Mouse (Mus musculus): ENCODE results near the gene Ifna16. TPM values are rescaled to one million over a fixed set of nuclear protein-coding genes. Genes with fewer than 3 reads are reported as not detected.

Ifna16 gene
- not detected in 2 replicates for polyA plus RNA-seq (2014; fragmentation: Nextera tagmentation; extraction: Ambion mirVana)

DNA sequence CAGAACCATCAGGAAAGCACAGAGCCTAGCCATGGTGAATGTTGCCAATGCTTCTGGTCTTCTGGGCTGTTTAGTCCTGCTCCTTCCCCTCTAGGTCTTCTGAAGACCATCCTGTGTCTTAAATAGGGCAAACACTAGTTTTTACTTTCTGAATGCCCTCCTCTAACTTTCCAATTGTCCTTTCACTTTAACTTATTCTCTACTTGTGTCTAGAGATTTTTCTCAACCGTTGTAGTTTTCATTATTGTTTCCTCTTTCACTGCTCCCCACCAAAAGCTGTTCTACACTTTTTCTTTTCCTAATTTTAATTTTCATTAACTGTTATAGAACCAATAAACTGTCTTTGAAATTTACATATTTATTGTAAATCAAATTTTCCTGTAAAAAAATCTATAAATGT is at the start of gene Ifna16:
Gene Ifna16 (minus strand): TSS at position 101 of the 400 bp plus-strand sequence.
- no peak within 1 kb of the TSS for H3K9ac ChIP-seq (ENCODE audit: low read length)
- H3K27me3 ChIP-seq (ENCODE audit: control insufficient read depth, insufficient read depth, low read length) = no peaks in the 10 kb centered on the region
- no peaks in the 10 kb centered on the region for H3K9me3 ChIP-seq (ENCODE audit: control insufficient read depth, low read length)
- no peaks in the 10 kb centered on the region for H3K36me3 ChIP-seq (ENCODE audit: control insufficient read depth, insufficient read depth, low read length)
- WGBS = 78% methylated on average over 1 of the region's 1 CpGs
- H3K4me2 ChIP-seq (ENCODE audit: low read length) = no peak within 1 kb of the TSS
- H3K4me1 ChIP-seq (ENCODE audit: control insufficient read depth in 2 of 2, insufficient read depth in 2 of 2, low read length in 2 of 2) = no peaks in the 10 kb centered on the region
- H3K4me3 ChIP-seq (ENCODE audit: control insufficient read depth in 1 of 2, insufficient read depth in 1 of 2, low read depth in 1 of 2, low read length in 2 of 2) = no peak within 1 kb of the TSS
- ATAC-seq (ENCODE audit: insufficient number of reproducible peaks, insufficient read depth, low FRiP score, low read depth) = no peak
- H3K27ac ChIP-seq (replicated peaks in 1 of 2; ENCODE audit: control insufficient read depth in 1 of 2, insufficient read depth in 1 of 2, low read depth in 2 of 2, low read length in 2 of 2) = no peak within 1 kb of the TSS

DNA sequence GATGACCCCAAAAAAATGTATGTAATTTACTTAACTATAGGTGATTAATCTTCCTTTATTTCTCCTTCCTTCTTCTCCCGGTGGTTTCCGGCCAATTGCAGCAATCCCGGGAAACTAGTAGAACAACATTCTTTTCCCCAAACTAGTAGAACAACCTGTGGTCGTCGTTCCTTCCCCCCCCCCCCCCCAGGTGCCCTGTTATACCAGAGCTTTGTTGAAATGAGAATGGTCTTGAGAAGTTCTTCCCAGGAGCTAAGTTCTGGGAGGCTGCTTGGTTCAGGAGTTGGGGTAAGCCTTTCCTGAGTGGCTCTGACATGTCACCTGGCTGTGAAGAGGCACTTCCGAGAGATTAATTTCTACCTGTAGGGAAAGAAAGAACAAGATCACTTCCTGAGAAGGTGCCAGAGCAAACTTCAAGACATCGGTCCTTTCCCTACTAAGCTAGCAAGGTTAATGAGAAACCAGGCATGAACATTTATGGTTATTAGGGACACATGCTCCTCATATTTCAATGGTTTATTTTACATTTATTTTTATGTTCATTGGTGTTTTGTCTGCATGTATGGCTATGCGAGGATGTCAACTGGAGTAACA is 46.9 kb upstream of the Ifna16 start:
- H3K9ac ChIP-seq (ENCODE audit: low read length) = no peak overlapping the region
- WGBS = 69% methylated on average over 8 of the region's 8 CpGs
- no peak overlapping the region for H3K4me3 ChIP-seq (ENCODE audit: control insufficient read depth in 1 of 2, insufficient read depth in 1 of 2, low read depth in 1 of 2, low read length in 2 of 2)
- peaks cover 22% of the 10 kb centered on the region for H3K36me3 ChIP-seq (ENCODE audit: control insufficient read depth, insufficient read depth, low read length)
- no peak overlapping the region for H3K27ac ChIP-seq (replicated peaks in 1 of 2; ENCODE audit: control insufficient read depth in 1 of 2, insufficient read depth in 1 of 2, low read depth in 2 of 2, low read length in 2 of 2)
- H3K9me3 ChIP-seq (ENCODE audit: control insufficient read depth, low read length) = no peaks in the 10 kb centered on the region
- no peaks in the 10 kb centered on the region for H3K27me3 ChIP-seq (ENCODE audit: control insufficient read depth, insufficient read depth, low read length)
- no peak for ATAC-seq (ENCODE audit: insufficient number of reproducible peaks, insufficient read depth, low FRiP score, low read depth)
- no peak overlapping the region for H3K4me2 ChIP-seq (ENCODE audit: low read length)
- peaks cover 3 to 13% of the 10 kb centered on the region in 2 experiments for H3K4me1 ChIP-seq (ENCODE audit: control insufficient read depth in 2 of 2, insufficient read depth in 2 of 2, low read length in 2 of 2)

DNA sequence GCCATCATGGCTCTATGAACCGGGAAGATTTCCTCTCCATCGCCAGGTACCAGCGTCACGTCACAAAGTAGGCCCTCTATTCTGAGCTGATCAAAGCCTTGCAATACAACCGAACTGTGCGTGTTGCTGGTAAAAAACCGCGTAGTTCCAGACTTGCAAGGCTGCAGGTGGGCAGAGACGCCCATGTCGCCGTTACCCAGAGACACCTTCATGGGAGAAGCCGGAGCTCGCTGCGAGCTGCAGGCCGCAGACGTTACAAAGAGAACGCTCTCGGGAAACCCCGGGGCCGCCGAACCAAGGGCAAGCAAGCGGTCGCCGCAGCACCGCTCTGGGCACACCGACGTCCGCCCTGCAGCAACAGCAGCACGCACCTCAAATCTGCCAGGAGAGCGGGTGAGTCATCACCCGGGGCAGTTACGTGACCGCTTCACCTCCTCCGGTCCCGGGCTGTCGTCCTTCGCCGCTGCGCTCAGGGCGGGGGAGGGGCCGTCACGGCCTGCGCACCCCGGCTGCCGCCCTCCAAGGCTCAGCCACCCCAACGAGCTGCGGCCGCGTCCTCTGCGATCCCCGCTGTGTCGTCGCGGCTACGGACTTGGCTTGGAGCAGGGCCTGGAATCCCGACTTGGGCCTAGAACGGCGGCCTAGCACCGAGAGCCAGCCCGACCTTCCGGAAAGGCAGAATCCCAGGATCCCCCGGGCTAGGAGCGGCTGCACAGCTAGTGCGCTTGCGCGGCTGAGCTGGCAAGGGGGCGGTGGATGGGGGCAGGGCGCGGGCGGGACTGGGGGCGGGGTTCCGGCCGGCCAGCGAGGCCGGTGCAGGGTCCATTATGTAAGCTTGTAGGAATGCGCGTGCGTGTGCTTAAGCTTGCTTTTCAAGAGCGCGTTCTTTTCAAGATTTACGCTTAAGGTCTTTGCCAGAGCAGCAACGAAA is 45.3 kb upstream of the Ifna16 start, which contains the start of the genes Gm26566 and Klhl9:
Gene Gm26566 (plus strand): TSS at position 15 of the 931 bp plus-strand sequence.
Gene Klhl9 (minus strand): TSS at position 675 of the 931 bp plus-strand sequence.
- H3K4me3 ChIP-seq (ENCODE audit: control insufficient read depth in 1 of 2, insufficient read depth in 1 of 2, low read depth in 1 of 2, low read length in 2 of 2) = peak within 1 kb of the TSS; percentile 89 to 97
- peak; percentile 97 for ATAC-seq (ENCODE audit: insufficient number of reproducible peaks, insufficient read depth, low FRiP score, low read depth)
- H3K9me3 ChIP-seq (ENCODE audit: control insufficient read depth, low read length) = no peaks in the 10 kb centered on the region
- H3K27me3 ChIP-seq (ENCODE audit: control insufficient read depth, insufficient read depth, low read length) = no peaks in the 10 kb centered on the region
- H3K36me3 ChIP-seq (ENCODE audit: control insufficient read depth, insufficient read depth, low read length) = peaks cover 32% of the 10 kb centered on the region
- H3K4me2 ChIP-seq (ENCODE audit: low read length) = peak within 1 kb of the TSS; percentile 77
- peak within 1 kb of the TSS; percentile 98 to 99 for H3K27ac ChIP-seq (replicated peaks in 1 of 2; ENCODE audit: control insufficient read depth in 1 of 2, insufficient read depth in 1 of 2, low read depth in 2 of 2, low read length in 2 of 2)
- WGBS = under 1% methylated on average over 81 of the region's 82 CpGs
- H3K9ac ChIP-seq (ENCODE audit: low read length) = peak within 1 kb of the TSS; percentile 98
- H3K4me1 ChIP-seq (ENCODE audit: control insufficient read depth in 2 of 2, insufficient read depth in 2 of 2, low read length in 2 of 2) = peaks cover 5 to 20% of the 10 kb centered on the region in 2 experiments

DNA sequence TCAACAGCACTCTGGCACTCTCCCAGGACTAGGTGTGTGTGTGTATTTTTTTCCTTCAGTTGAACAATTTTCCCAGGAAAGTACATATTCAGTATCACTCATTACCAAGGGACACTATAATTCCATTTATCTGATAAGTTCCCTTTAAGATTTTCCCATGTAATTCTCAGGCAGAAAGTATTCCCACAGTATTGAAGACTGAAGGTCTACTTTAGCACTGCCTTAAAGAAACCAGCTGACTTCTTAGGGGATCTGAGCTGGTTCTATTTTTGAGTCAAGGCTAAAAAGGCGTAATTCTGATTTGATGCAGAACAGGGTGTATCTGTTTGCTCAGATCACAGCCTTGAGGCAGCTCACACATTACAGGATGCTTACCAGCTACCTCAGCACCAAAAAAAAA is 42.0 kb upstream of the Ifna16 start:
- ATAC-seq (ENCODE audit: insufficient number of reproducible peaks, insufficient read depth, low FRiP score, low read depth) = no peak
- peaks cover 57% of the 10 kb centered on the region for H3K36me3 ChIP-seq (ENCODE audit: control insufficient read depth, insufficient read depth, low read length)
- 20% methylated on average over 1 of the region's 1 CpGs for WGBS

DNA sequence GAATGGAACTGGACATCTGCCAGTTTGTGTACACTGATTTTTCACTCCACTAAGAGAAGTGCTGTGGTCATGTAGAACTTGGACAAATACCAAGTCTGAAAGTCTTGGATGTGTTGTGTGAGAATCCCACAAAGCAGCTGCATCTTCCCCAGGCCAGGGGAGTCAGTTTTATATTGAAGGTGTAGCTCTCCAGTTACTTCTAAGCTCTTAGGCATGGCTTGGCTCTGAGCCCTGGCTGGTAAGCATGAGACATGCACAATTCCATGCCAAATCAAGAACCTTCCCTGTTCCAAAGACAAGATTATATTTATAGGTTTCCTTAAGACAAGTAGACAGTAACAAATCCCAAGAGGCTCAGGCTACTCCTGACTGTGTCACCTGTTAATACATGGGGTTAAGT is 38.3 kb upstream of the Ifna16 start:
- Histone ChIP-seq H3K9ac (ENCODE audit: low read length) (no peak overlapping the region), H3K27ac (replicated peaks in 1 of 2; ENCODE audit: control insufficient read depth in 1 of 2, insufficient read depth in 1 of 2, low read depth in 2 of 2, low read length in 2 of 2) (no peak overlapping the region), H3K36me3 (ENCODE audit: control insufficient read depth, insufficient read depth, low read length) (peaks cover 45% of the 10 kb centered on the region), H3K4me2 (ENCODE audit: low read length) (no peak overlapping the region), H3K4me3 (ENCODE audit: control insufficient read depth in 1 of 2, insufficient read depth in 1 of 2, low read depth in 1 of 2, low read length in 2 of 2) (no peak overlapping the region), H3K4me1 (ENCODE audit: control insufficient read depth in 2 of 2, insufficient read depth in 2 of 2, low read length in 2 of 2) (peaks cover 2 to 21% of the 10 kb centered on the region in 2 experiments; a peak in 3 of 4 replicates), H3K27me3 (ENCODE audit: control insufficient read depth, insufficient read depth, low read length) (no peaks in the 10 kb centered on the region), H3K9me3 (ENCODE audit: control insufficient read depth, low read length) (no peaks in the 10 kb centered on the region)
- no peak for ATAC-seq (ENCODE audit: insufficient number of reproducible peaks, insufficient read depth, low FRiP score, low read depth)

More for the DNA sequence above, 42.0 kb upstream of the Ifna16 start:
- Histone ChIP-seq H3K9me3 (ENCODE audit: control insufficient read depth, low read length) (no peaks in the 10 kb centered on the region), H3K9ac (ENCODE audit: low read length) (peak overlapping the region; percentile 61), H3K4me3 (ENCODE audit: control insufficient read depth in 1 of 2, insufficient read depth in 1 of 2, low read depth in 1 of 2, low read length in 2 of 2) (peak overlapping the region; percentile 26 to 89; a peak in 3 of 4 replicates), H3K27ac (replicated peaks in 1 of 2; ENCODE audit: control insufficient read depth in 1 of 2, insufficient read depth in 1 of 2, low read depth in 2 of 2, low read length in 2 of 2) (no peak overlapping the region), H3K4me1 (ENCODE audit: control insufficient read depth in 2 of 2, insufficient read depth in 2 of 2, low read length in 2 of 2) (peaks cover 5 to 32% of the 10 kb centered on the region in 2 experiments), H3K27me3 (ENCODE audit: control insufficient read depth, insufficient read depth, low read length) (no peaks in the 10 kb centered on the region), H3K4me2 (ENCODE audit: low read length) (peak overlapping the region; percentile 77)

DNA sequence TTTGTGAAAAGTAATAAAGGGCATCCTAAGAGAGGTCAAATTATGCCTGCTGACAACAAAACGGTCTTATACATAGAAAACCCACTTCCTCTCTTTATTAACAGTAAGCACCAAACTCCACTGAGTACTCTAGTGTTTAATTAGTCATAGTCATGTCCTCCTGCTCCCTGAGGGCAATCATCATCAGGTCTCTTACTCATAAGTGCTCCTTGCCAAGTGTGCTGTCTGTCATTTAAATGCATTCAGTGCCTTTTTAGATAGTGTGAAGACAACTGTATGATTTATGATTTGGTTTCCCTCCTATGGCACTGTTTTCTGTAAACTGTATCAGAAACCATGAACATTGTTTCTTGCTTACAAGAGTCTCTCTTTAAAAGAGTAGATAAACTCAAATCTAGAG is 37.6 kb upstream of the Ifna16 start:
- peaks cover 39% of the 10 kb centered on the region for H3K36me3 ChIP-seq (ENCODE audit: control insufficient read depth, insufficient read depth, low read length)
- no peak overlapping the region for H3K9ac ChIP-seq (ENCODE audit: low read length)
- no peak overlapping the region for H3K4me3 ChIP-seq (ENCODE audit: control insufficient read depth in 1 of 2, insufficient read depth in 1 of 2, low read depth in 1 of 2, low read length in 2 of 2)
- H3K27ac ChIP-seq (replicated peaks in 1 of 2; ENCODE audit: control insufficient read depth in 1 of 2, insufficient read depth in 1 of 2, low read depth in 2 of 2, low read length in 2 of 2) = no peak overlapping the region
- no peak overlapping the region for H3K4me2 ChIP-seq (ENCODE audit: low read length)
- WGBS = 86% methylated on average over 1 of the region's 1 CpGs
- no peaks in the 10 kb centered on the region for H3K9me3 ChIP-seq (ENCODE audit: control insufficient read depth, low read length)
- H3K27me3 ChIP-seq (ENCODE audit: control insufficient read depth, insufficient read depth, low read length) = no peaks in the 10 kb centered on the region
- peaks cover 2 to 19% of the 10 kb centered on the region in 2 experiments; a peak in 3 of 4 replicates for H3K4me1 ChIP-seq (ENCODE audit: control insufficient read depth in 2 of 2, insufficient read depth in 2 of 2, low read length in 2 of 2)
- no peak for ATAC-seq (ENCODE audit: insufficient number of reproducible peaks, insufficient read depth, low FRiP score, low read depth)

DNA sequence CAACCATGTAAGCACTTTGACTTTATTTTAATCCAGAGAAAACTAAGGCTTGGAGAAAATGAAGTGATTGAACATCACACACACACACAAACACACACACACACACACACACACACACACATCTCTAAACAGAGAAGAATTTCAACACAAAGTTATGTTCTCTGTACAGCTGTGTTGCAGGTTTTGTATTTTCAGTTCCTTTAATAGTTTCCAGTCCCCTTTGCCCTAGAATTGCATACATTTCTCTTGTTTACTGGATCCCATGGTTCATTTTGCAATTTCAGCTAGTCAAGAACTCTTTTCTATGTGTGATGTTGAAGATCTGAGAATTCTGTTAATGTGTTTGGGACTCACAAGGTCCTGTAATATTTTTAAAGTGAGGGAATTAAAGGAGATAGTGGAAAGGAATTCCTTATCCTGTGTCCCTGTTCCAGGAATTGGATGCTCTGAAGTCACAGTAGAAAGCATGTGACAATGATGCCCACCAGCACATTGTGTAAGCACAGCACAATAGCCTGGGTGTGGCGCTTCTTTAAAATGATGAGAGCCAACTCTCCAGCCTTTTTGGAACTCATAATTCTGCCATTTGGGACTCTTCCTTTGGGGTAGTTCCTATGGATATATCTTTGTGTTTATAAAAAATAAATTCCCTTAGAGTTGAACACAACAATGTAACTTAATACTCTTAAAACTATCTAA is 30.6 kb upstream of the Ifna16 start:
- Histone ChIP-seq H3K27me3 (ENCODE audit: control insufficient read depth, insufficient read depth, low read length) (no peaks in the 10 kb centered on the region), H3K9me3 (ENCODE audit: control insufficient read depth, low read length) (no peaks in the 10 kb centered on the region), H3K4me3 (ENCODE audit: control insufficient read depth in 1 of 2, insufficient read depth in 1 of 2, low read depth in 1 of 2, low read length in 2 of 2) (no peak overlapping the region), H3K4me2 (ENCODE audit: low read length) (no peak overlapping the region), H3K9ac (ENCODE audit: low read length) (no peak overlapping the region), H3K27ac (replicated peaks in 1 of 2; ENCODE audit: control insufficient read depth in 1 of 2, insufficient read depth in 1 of 2, low read depth in 2 of 2, low read length in 2 of 2) (no peak overlapping the region), H3K4me1 (ENCODE audit: control insufficient read depth in 2 of 2, insufficient read depth in 2 of 2, low read length in 2 of 2) (no peaks in the 10 kb centered on the region), H3K36me3 (ENCODE audit: control insufficient read depth, insufficient read depth, low read length) (no peaks in the 10 kb centered on the region)
- 97% methylated on average over 1 of the region's 1 CpGs for WGBS
- no peak for ATAC-seq (ENCODE audit: insufficient number of reproducible peaks, insufficient read depth, low FRiP score, low read depth)
